Mouse (Mus musculus) fibroblast of lung, adult 2 months (primary cell): ENCODE measurements around the gene Gm20547.
"Not testable (repeated sequence)": the region's sequence is repeated elsewhere in the genome, so short reads cannot be mapped to it uniquely, and the experiment has no call there.

ENCODE experiments used
- DNase-seq: peaks from one replicate; pipeline ENCODE4 v3.0.0-alpha.2; 2011; ENCODE audit warnings: low read depth

The Gm20547 gene

DNA sequence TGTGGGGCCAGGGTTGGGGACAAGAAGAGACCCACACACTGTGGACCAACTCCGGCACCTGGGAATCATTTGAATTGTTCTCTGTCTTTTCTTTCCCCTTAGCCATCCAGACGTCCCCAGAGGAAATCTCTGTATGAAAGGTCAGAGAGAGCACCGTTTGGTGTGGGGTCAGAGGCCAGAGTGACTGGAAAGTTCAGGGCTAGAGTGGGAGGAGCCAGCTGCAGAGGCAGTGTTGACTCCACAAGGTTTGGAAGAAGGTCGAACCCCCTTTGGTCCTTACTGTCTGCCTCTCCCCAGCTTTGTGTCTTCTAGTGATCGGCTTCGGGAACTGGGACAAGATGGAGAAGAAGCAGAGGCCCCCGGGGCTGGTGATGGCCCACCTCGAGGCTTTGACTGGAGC lies 28.3 kb downstream of the Gm20547 start:
- no peak for DNase-seq

DNA sequence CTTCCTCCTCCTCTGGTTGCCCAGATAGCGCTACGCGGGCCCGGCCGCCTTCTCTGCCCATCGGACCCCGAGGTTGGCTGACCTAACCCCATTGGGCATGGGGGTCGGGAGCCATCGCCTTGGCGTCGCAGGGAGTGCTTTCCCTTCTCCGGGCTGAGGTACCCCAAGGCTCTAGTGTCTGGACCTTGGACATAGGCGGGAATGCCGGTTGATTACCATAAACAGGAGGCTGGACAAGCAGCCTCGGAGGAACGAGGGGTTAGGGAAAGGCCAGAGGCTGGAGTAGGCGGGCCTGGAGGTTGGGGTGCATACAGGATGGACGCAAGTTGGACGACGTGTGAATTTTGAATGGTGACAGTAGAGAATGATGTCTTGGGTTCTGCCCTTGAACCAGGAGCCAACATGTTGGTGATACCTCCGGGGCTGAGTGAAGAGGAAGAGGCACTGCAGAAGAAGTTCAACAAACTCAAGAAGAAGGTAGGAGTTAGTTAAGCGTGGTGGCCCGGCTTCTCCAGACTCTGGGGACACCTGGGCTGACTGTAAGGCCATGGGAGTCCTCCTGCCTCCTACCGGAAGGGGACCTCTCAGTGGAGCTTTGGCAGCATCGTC lies 31.2 kb downstream of the Gm20547 start:
- DNase-seq: no peak

DNA sequence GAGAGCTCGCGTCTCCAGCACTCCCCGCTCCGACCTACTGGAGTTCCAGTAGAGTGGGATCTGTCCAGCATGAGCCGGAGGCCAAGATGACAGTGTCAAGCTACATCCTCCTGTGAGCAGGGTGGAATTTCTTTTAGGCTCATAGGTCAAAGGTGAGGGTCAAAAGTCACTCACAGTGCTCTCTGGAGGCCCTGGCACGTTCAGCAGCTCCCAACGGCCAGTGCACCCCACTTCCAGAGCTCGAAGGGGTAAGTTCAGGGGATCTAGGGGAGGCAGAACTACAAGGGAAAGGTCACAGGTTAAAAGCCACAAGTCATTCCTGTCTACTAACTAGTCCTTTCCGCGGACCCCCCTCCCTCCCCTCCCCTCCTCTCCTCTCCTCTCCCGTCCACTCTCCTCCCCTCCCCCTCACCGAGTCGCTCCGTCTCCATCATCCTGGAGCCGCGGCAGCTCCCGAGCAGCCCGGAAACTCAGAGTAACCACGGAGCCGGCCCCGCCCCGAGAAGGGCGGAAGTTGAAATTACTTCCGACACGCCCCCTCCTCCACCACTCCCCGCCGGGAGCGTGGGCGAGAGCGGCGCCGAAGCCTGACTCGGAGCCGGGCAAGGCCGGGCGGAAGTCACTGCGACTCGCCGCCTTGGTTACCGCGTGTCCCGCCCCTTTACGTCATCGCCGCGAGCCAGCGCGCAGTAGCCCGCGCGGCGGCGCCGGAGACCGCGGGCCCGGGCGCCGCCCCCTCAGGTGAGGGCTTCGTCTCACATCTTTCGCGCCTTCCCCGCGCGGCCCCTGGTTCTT lies 31.9 kb downstream of the Gm20547 start, which contains the start of the genes Skiv2l and Nelfe:
Skiv2l (minus strand) TSS at position 489 of the 795 bp plus-strand sequence.
Nelfe (plus strand) TSS at position 670 of the 795 bp plus-strand sequence.
- peak; percentile 92 for DNase-seq

DNA sequence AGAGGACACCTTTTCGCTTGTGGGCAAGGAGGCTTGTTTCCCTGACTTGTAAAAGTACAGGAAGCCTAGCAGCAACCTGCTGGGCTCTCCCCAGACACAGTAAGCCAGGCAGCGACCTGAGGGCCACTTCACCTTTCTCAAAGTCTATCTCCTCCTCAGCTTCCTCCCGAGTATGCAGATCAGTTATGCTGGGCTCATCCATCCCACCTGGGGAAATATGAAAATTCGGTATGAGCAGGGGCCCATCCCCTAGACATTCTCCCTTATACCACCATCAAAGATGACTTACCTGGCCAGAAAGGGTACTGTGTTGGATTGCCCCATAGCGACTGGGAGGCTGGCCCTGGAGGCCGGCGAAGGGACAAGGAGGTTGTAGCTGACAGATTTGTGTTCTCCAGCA lies 34.2 kb downstream of the Gm20547 start:
- no peak for DNase-seq

DNA sequence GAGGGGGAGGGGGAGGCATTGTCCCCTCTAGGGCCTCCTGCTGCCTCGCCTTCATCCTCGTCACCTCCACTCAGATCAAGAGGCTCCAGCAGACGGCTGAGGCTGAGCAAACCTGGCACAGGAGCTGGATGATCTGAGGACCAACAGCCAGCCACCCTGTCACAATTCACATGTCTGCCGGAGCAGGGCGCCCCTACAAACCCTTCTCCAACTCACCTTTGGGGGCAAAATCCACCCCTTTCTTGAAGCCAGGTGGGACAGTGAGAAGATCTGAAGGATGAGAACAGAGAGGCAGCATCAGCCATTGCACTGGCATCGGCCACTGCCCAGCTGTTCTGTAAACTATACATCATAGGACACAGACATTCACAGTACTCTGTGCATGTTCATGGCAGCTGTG lies 34.6 kb downstream of the Gm20547 start:
- DNase-seq: no peak

DNA sequence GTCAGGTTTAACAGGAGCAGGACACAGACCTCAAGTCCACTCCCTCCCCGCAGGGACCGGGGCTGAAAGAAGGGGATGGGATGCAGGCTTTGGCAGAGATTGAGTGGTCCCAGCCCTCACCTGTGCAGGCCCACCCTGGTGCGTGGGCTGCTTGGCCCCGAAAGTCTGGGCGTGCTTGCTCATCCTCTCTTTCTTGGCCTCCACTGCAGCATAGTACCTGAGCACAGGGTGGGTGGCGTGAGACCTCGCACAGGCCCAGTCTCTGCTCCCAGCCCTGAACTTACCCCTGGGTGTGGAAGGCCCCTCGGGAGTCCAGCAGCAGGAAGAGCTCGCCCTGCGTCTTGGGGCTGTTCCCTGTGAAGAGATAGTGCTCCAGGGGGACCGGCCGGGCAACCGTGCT lies 37.0 kb downstream of the Gm20547 start:
- DNase-seq: no peak

DNA sequence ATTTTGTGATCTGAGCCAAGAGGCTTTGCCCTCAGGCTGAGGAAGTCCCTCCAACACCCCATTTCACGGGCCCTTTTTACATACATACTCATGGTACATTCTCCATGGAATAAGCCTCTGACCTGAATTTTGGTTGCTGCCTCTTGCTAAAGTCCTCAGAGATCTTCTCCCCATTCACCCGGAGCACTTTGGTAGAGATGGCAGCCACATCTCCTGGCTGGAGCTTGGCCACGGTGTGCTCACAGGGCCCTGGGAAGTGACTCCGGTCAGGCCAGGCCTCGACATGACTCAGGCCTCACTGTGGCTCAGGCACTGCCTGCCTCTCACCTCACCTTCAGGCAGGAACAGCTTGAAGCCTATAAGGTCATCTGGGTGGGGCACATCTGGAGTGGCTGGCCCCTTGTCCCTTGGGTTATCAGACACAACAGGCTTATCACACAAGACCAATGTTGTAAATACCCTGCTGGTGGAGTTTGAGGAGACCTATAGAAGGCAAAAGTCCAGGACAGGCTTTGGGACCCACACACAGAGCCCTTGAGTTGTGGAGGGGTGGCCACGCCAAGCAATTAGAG lies 41.0 kb downstream of the Gm20547 start:
- no peak for DNase-seq

DNA sequence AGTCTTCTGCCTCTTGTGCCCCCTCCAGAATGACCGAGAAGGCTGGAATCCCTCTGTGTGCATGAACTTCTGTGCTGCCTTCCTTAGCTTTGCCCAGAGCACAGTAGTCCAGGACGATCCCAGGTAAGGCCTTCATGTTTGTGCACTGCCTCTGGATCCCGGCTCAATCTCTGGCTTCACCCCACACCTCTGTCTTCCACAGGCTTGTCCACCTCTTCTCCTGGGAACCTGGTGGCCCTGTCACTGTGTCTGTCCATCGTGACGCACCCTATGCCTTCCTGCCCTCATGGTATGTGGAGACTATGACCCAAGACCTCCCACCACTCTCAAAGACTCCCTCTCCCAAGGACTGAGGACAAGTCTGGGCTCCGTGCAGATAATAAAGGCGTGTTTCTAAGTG lies 43.1 kb downstream of the Gm20547 start:
- DNase-seq: no peak

DNA sequence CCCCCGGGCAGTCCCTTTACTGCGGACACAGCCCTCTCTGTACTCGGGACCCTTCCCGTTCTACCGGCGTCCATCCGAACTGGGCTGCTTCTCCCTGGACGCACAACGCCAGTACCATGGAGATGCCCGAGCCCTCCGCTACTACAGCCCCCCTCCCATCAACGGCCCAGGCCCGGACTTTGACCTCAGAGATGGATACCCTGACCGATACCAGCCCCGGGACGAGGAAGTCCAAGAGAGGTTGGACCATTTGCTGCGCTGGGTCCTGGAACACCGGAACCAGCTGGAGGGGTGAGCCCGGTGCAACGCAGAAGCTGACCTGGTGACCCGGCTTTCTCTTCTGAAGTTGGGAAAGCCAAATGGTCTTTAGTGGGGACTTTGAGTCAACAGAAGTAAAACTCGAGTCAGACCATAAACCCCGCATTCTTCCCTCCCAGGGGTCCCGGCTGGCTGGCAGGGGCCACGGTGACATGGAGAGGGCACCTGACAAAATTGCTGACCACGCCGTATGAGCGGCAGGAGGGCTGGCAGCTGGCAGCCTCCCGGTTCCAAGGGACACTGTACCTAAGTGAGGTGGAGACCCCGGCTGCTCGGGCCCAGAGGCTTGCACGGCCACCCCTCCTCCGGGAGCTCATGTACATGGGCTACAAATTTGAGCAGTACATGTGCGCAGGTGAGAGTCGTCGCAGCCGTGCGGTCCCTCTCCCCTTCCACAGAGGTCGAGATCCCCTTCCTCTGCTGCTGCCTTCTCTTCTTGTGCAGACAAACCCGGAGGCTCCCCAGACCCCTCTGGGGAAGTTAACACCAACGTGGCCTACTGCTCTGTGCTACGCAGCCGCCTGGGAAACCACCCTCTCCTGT lies 44.1 kb downstream of the Gm20547 start:
- no peak for DNase-seq

DNA sequence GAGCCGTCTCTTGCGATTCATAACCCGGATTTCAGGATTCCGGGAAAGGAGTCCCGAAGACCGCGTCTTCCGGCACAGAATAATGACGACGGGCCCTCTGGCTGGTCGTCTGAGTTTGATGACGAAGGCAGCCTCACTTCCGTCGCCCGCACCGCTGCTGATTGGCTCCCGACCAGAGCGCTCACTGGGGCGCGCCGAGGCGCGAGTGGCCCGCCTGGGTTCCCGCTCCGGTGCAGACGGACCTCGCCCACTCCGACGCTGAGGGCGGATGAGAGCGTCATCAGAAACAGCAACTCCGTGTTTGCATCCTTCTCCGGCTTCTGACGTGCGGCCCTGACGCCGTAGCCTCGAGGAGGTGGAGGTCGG lies 45.0 kb downstream of the Gm20547 start, which contains the start of the genes Stk19 and Dxo:
Stk19 (minus strand) TSS at position 90 of the 366 bp plus-strand sequence.
Dxo (plus strand) TSS at position 164 of the 366 bp plus-strand sequence.
- DNase-seq: peak; percentile 88

DNA sequence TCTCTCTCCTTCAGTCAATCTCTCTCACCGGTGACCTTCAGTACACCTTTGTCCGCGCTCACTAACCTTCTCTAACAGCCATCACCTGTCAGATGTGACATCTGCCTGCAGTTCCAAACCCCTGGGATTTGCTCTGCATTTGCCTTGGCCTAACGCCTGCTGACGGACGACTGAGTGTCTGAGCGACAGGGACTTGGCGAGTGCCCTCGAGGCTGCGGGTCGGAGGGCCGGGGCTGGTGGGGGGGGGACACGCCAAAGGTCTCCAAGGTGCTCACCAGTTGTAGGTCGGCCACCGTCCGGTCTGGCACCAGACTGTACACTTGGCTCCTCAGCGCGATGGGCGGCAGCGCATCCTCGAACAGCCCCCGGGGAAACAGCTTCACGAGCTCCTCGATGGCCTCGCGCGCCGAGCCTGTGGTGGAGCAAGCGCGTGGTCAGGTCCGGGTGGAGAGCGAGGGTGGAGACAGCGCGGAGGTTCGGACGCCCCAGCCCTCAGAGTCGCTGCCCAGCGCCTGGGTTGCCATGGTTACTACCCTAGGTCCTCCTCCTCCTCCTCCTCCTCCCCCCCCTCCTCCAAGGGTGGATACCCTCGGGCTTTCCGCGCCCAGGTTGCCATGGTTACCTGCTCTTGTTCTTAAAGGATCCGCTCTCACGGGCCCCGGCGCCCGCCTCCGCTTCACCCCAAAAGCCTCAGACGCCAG lies 45.5 kb downstream of the Gm20547 start:
- no peak for DNase-seq

DNA sequence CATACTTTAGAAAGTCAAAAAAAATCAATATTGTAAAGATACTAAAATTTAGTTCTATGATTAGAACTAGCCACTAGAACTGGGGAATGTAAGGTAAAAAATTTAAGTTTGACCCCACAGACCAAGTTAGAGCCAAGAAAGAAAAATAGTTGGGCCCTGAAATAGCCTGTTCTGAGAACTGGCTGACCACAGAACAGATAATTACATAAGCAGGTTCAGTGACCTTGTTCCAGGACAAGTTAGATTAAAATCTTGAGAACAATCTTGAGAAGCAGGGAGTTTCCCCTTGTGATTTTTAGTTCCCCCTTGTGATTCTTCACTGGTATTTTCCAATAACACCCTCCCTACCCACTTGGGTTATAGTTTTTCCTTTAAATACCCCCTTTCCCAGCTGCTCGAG lies 51.1 kb downstream of the Gm20547 start:
- DNase-seq: not testable (repeated sequence)

DNA sequence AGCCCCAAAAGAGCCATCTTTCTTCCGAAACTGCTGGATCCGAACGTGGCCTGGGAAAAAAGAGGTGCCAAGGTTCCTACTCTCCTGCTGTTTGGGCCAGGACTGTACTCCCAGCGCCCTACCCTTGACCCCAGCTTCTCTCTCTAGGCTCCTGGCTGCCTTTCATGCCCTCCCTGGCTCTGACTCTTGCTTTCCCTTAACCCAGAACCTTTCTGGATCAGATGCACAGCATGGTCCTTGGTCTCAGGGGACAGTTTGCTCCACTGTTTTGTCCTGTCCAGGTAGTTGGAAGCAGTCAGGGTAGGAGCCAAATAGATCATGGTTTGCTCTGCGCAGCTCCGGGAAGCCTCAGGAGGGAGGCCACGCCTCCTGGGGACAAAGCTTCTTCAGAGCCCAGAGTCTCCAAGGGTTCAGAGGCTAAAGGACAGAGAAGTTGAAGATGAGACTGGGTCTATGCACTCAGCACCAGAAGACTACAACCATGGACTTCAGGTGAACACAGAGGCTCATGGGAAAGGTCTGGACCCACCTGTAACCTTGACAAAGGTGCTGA lies 66.9 kb downstream of the Gm20547 start:
- no peak for DNase-seq

DNA sequence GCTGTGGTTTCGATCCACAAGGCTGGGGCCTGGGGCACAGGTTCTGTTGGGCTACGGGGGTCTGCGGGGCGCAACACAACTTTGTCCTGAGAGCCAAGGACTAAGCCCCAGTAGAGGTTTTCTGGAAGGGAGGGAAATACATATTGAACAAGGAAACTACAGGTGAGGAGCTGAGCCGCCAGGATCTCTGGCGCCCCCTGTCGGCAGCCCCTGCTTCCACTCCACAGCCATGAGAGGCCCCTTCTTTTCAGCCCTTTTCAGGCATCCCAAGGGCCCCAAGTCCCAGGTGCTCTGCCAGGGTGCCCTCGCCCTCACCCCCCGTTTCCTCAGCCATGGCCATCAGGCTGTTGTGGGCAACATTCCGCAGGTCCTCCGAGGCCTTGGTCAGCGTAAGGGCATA lies 68.1 kb downstream of the Gm20547 start:
- not testable (repeated sequence) for DNase-seq

DNA sequence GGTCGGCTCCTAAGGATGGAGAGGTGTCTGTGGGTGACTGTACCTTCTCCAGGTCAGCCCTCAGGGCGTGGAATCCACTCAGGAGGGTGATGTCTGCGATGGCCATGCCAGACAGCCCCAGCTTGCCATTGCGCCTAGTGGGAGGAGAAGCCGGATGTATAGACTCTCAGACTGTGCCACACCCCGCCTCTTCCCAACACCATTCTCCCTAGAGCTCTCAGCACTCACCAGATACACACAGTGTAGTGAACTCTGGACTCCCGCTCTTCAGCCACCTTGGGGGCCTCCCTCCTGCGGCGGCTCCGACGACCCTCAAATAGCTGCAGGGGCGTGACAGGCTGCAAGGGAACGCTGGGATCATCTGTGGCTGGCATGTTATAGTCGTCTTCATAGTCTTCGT lies 70.6 kb downstream of the Gm20547 start:
- DNase-seq: no peak

DNA sequence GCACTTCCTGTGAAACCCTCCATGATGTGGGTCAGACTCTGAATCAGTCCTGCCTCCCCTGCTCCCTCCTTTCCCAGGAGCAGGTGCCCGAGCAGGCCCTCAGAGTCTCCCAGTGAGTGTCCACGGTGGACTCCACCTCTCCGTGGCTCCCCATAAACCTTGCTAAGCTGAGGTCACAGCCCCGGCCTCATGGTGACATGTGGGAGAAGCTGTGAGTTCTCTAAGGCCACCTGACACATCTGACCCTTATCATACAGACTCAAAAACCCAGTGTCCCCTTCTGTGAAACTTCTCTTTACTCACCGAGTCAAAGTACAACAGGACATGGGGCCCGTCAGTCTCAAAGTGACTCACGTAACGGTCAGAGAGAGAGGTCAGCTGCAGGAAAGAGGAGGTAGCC lies 71.0 kb downstream of the Gm20547 start:
- not testable (repeated sequence) for DNase-seq

DNA sequence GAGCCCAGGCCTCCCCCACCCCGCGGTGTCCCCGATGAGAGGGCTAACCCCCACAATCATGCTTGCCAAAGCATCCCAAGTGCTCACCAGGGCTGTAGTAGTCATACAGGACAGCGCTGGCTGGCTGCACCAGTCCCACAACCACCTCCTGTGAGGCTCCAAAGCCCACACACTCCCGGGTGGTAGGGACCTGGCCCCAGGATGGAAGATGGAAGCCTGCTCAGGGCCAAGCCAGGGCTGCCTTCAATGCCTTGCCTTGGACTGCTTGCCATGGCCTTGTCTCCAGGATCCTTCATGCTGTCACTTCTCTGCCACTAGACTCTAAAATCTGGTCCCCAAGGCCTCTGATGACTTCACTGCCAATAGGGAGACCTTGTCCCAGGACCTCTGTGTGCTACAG lies 71.4 kb downstream of the Gm20547 start:
- DNase-seq: not testable (repeated sequence)

DNA sequence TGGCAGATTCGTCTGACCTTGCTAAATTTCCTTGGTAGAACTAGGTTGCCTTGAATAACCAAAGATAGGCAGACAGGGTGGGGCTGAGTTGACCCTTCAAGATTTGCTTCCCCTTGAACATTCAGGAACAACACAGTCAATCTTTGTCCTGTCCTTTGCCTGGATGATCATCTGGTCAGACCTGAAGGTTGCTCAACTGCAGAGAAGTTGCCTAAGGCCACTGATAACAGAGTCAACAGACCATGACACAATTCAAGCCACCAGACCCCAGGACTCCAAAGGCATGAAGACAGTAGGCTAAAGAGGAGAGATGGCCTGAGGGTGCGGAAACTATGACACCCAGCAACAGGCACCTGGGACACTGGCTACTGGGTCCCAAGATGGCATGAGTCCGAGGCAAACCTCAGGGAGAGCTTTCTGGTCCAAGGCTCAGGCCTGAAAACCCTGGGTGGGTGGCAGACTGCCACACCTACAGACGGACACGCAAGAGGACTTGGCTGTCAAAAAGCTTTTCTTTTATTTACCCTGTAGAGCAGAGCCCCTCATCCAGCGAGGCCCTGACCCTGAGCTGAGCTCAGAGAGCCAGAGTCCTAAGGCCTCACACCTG lies 73.1 kb downstream of the Gm20547 start:
- no peak for DNase-seq

DNA sequence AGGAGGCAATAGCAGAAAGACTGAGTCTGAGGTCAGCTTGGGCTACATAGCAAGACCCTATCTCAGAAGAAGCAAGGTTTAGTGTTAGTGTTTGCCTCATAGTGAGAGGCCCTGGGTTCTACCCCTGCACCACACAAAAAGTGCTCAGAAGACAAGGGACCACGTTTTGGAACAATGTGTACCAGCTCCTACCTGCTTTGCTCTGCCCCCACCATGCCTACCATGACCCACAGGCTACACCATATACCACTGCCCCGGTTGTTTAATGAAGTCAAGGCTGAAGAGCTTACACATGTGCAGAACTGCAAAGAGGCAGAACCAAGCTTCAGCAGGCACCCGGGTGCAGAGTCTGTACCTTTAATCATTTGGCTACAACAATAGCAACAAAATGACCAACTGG lies 74.7 kb downstream of the Gm20547 start:
- DNase-seq: no peak
